Mouse (Mus musculus): ENCODE results near the gene Skida1. TPM values are rescaled to one million over a fixed set of nuclear protein-coding genes. Genes with fewer than 3 reads are reported as not detected.
A peak's percentile ranks its signal among the peaks of the same experiment; 100 is the strongest.

Skida1 gene
- total RNA-seq, 2 experiments from 2014 or later: 2.8 to 4.4 TPM

- peak; percentile 75 to 98 for DNase-seq
These were observed 7.3 kb upstream of the Skida1 start for GRCm38 (mm10) chr2:18055929-18056785.

DNA sequence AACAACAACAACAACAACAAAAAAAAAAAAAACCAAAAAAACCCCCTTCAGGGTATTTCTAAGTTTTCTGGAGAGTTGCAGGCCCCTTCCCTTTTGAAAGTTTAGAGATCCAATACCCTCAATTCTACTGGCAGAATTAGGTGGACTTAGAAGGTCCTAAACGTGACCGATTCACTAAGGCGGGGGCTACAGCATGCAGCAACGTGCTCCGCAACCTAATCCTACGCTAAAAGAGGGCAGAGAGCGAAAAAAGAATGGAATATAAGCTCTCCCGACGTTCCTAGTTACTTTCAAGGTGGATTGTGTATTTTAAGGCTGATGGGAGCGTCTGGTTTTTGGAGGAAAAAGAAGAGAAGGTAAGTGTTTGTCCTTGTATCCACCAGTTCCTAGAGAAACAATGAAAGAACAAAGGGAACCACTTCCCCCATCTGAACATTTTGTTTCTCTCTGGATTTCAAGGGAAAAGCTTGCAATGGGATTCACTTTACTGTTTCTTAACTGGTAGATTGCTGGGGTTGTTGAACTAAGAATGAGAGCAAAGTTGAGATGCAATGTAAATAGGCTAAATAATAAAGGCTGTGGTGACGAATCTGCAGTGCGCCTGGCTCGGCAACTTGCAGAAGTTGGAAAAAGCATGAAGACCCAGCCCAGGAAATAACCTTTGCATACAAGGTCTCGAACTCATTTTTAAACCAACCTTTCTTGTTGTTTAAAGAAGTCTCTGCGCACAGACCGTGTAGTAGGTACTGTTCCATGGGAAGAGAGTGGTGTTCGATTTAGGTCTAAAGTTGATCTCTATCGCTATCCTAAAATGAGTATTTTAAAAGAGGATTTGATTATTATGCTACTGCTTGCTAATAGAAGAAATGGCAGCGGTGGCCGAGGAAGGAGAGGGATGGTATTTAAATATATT, 6.4 kb upstream of the Skida1 start, which contains the start of gene Mllt10:
Mllt10 (plus strand) TSS at position 222 of the 913 bp plus-strand sequence.
- peak in 1 of 2 experiments; percentile 45 for DNase-seq

DNA sequence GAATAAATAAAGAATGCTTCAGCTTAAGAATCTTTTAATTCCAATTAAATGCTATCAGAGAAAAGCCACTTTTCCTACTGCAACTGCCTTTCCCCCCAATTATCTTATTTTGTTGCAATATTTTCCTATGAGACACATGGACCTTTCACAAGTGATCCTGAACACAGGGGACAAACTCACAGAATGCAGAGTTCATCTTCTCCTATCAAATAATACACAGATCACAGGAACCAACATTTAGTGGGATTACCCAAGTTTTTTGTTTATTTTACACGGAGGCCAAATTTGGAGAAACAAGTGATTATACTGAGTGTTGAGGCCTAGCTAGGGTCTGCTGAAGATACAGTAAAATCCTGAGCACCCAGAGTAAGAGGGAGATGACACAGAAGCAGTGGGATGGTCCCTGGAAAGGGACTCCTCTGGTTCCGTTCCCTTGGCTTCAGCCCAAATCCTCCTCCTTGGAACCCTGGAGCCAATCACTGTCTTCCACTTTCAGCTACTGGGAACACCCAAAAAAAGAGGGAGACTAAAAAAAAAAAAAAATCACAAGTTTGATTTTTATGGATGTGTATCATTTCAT, 5.2 kb upstream of the Skida1 start:
- DNase-seq: peak; percentile 83 to 87

DNA sequence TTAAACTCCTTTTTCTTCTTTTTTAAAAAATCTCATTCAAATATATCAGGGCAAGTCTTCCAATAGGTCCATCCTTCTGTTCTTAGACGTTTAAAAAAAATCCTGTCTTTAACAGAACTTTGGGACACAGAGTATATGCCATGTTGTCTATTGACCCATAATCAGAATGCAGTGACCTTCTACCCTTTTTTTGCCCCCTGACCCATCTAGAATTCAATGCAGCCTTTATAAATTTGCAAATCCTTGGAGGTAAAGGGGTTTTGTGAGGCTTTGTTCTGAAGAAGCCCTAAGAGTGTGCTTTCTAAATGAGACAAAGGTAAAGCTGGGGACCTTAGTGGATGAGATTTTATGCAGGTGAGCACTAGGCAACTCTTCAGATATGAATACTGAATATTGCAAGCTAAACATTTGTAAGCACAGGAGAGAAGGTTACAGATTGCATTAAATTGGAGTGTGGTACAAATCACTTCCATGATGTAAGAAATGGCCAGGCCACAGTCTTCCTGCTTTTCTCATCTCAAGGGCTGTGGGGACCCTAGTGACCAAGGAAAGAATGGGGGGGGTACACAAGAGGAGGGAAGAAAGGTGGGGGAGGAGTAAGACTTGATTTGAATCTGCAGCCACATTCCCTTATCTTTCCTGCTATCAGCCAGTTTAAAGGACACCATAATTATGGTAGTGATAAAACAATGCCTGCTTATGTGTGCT, 4.5 kb upstream of the Skida1 start:
- DNase-seq: no peak

- no peak for DNase-seq
These were observed 3.7 kb upstream of the Skida1 start for GRCm38 (mm10) chr2:18052581-18052980.

- no peak for DNase-seq
These were observed 3.0 kb upstream of the Skida1 start for GRCm38 (mm10) chr2:18051831-18052170.

DNA sequence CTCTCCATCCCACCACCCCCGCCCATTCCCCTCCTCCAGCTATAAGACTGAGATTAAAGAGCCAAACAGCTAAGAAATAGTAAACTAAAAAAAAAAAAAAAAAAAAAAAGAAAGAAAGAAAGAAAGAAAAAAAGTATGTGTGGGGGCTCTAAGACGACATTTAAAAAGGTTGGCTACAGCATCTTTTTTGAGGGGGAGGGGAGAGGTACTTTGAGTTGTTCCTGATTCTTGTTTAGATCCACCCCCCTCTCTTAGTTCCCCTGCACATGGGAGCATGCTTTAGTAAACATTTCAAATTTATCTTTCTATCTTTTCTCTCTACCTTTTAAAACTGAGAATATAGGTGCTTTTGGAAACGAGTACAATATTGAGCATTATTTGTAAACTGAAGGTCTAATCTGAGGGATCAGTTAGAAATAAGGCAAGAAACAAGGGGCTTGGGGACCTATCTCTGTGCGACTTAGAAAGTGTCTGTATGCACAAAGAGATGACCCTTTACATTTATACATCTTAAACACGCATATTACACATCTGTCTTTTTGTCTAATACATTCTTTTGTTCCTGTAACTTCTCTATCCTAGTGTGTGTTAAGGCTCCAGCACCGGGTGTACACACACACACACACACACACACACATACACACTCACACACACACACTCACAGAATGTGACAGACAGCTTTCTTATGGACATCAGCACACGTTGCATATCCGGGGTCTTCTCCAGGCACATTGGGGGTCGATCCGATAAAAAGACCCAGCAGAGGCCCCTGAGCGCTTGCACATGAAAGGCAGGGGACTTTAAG, 2.4 kb upstream of the Skida1 start:
- DNase-seq: no peak

- no peak for DNase-seq
These were observed 1.7 kb upstream of the Skida1 start for GRCm38 (mm10) chr2:18050541-18050985.

DNA sequence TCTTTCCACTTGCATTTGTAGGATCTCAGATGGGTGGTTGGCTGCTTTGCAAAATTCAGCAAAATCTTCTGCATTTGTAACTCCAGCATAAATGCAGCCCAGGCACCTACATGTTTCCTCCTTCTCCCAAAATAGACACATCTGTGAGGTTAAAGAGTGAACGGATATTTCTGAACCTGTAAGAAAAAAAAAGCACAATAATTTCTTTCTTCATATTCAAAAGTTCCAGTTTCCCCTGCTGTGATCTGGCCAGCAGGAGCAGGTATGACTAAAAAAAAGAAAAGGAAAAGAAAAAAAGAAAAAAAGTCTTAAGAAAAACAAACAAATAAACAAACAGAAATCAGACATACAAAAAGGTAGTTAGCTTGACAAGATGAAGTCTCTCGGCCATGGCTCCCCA, 1.2 kb upstream of the Skida1 start:
- DNase-seq: no peak

- DNase-seq: peak in 1 of 2 experiments; percentile 31
These were observed 499 bp upstream of the Skida1 start for GRCm38 (mm10) chr2:18049279-18049821.

DNA sequence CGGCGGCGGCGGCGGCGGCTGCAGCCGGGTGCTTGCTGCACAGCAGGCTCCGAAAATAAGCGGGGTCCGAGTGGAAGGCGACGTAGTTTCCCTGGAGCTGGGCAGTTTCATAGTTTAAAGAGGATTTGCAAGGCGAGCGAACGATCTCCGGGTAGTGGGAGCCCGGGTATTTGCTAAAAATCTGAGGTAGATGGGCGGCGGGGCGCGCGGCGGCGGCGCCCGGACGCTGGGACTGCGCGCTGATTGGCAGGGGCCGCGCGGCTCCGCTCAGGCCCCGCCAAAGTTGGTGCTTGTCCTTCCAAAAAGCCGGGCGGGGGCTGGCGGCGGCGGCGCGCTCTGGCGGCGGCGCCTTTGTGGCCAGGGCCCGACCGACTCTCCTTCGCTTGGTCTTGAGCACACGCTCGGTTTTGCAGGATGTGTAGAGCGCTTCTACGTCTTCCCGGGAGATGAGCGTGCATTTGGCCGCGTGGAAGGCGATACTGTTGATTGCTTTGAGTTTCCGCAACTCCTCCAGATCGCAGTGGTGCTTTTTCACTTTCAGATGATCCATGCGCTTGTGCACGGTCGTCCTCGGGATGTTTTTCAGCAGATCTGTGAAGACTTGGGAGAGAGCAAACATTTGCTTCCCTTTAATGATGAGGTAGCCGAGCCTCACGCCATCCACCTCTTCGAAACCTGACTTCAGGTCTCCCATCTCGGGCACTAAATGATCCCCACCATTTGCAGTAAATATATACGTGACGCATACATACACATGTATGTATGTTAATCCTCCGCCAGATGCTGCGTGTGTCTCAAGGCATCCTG, 1.0 kb downstream of the Skida1 start:
- peak; percentile 78 to 84 for DNase-seq

DNA sequence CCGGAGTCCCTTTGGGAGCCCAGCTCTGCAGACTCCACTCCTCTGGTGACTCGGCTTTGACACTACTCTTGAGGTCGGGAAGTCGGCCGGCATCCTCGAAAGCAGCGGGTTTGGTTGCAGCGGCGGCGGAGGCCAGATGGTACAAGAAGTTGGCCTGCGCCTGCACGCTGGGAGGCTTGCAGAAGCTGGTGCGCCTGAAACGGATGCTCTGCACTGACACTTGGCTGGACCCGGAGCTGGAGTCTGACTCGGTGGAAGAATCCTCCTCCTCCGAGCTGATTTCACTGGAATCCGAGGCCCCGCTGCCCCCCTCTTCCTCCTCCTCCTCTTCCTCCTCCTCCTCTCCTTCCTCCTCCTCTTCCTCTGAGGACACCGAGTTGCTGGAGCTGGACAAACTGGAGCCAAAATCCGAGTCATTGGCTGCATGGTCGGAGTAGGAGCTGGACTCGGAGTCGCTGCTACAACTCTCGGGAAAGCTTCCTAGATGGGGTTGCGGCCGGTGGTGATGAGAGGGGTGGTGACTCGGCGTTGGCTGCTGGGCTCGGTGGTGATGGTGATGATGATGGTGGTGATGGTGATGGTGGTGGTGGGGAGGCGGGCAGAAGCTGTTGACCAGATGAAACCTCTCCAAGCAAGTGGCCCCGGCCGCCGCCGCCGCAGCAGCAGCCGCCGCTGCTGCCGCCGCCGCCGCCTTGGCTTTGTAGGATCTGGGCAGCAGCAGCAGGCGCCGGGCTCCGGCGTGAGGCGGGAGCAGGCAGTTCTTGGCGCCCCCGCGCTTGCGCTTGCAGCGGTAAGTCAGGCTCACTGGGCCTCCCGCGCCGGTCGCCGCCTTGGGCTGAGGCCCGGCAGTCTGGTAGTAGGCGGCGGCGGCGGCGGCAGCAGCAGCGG, 1.8 kb downstream of the Skida1 start:
- peak; percentile 70 to 76 for DNase-seq

- DNase-seq: no peak
These were observed 2.7 kb downstream of the Skida1 start for GRCm38 (mm10) chr2:18046186-18046585.

GRCm38 (mm10) chr2:18045781-18046181, 3.1 kb downstream of the Skida1 start:
- DNase-seq: no peak

DNA sequence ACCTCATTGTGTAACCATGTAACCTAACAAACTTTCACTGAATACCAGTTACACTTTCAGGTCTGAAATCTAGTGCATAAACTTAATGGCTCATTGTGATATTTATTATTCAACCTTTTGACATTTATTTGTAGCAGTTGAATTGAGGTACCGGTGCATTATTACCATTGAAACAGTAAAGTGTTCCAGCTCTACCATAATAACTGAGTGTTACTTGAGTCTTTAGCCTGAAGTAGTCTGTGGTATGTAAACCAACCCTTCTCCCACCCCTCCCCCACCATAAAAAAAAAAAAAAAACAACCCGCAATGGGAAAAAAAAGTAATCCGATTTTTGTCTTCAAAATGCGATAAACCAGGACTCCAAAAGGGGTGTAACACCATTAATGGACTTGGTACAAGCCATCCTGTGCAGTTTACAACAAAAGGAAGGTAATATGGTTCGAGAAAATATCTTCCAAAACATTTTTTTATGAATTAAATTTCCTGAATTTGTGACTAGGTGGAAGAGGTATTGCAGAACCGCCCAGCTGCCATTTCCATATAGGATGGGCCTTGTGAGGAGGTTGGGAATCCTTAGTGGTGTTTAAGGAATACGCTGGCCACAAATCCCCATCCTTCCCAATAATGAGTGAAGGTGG, 3.6 kb downstream of the Skida1 start:
- DNase-seq: no peak

- DNase-seq: no peak
These were observed 7.5 kb downstream of the Skida1 start for GRCm38 (mm10) chr2:18041199-18041885.

DNA sequence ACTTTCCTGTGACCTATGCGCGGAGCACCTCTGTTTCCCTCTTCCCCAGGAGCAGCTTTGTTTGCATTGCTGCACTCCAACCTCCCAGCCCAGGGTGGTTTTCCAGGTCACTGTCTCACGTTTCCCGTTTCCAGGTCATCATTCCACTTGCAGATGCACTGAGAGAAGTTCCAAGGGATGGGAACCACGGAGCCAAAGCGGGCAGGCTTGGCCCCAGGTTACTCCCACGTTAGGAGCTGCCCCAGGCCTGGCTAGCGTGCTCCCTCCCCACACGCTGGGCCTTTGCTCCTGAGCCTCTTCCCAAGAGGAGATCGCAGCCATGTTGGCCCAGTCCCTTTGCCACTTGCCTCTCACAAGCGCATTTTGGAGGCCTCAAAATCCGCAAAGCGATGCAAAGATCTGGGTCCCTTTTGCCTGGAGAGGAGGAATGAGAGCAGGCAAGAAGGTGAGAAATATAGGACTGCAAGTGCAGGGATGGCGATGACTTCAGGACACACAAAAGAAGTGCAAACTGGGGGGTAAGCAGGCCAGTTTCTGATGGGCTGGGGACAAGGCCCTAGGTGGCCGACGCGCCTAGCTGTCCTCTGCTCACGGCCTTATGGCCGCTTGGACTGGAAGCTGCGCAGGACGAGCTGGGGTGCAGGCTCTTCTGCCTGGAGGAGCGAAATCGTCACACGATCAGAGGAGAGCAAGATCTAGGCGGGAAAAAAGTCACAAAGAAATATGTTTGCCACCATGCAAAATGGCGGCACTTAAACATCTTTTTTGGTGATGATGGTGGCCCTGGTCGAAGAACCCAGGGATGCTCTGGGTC, 8.3 kb downstream of the Skida1 start:
- no peak for DNase-seq
